Mouse (Mus musculus) intestine, postnatal 0 days (tissue): Measurements from ENCODE around the gene Plpp3. TPM values are rescaled to one million over a fixed set of nuclear protein-coding genes. Genes with fewer than 3 reads are reported as not detected.

Experiments used
- ATAC-seq: fragments of 200-750 bp; cut with Nextera tagmentation; 2 replicates; pipeline ENCODE4 v1.8.0; 2017; ENCODE audit warnings: mild to moderate bottlenecking, moderate TSS enrichment, moderate library complexity
- H3K27ac ChIP-seq: fragments of 300-500 bp; sonication (generic); 2 replicates; pipeline ENCODE4 v1.5.1; 2014; ENCODE audit warnings: mild to moderate bottlenecking, low read depth, low read length, moderate library complexity
- H3K27me3 ChIP-seq: fragments of 300-500 bp; sonication (generic); replicated peaks from 2 replicates; pipeline ENCODE4 v1.6.1; 2014; ENCODE audit warnings: low read length, mixed read lengths; ENCODE audit not compliant: control insufficient read depth, insufficient read depth
- H3K36me3 ChIP-seq: fragments of 300-500 bp; sonication (generic); 2 replicates; pipeline ENCODE4 v1.6.1; 2014; ENCODE audit warnings: mild to moderate bottlenecking, moderate library complexity; ENCODE audit not compliant: control insufficient read depth, insufficient read depth
- H3K4me1 ChIP-seq: fragments of 300-500 bp; sonication (generic); replicated peaks from 2 replicates; pipeline ENCODE4 v1.6.1; 2014; ENCODE audit warnings: antibody characterized with exemption, low read length, mixed read lengths; ENCODE audit not compliant: control insufficient read depth, insufficient read depth
- H3K4me2 ChIP-seq: fragments of 300-500 bp; sonication (generic); replicated peaks from 2 replicates; pipeline ENCODE4 v1.6.1; 2014; ENCODE audit warnings: low read depth, mild to moderate bottlenecking, moderate library complexity
- H3K4me3 ChIP-seq: fragments of 300-500 bp; sonication (generic); 2 replicates; pipeline ENCODE4 v1.5.1; 2014; ENCODE audit warnings: low read depth, low read length
- H3K9ac ChIP-seq: fragments of 300-500 bp; sonication (generic); 2 replicates; pipeline ENCODE4 v1.6.1; 2014; ENCODE audit warnings: mild to moderate bottlenecking, low read depth, low read length
- H3K9me3 ChIP-seq: fragments of 300-500 bp; sonication (generic); 2 replicates; pipeline ENCODE4 v1.6.1; 2016; ENCODE audit warnings: mixed run types; ENCODE audit not compliant: control insufficient read depth
- CTCF ChIP-seq: sonication (generic); IDR thresholded peaks from 2 replicates; pipeline ENCODE4 v1.5.1; 2016; ENCODE audit warnings: low read depth, mild to moderate bottlenecking, control low read depth, antibody characterized with exemption, moderate library complexity
- WGBS: fragments of 180-500 bp; shearing (Covaris S2); extraction: QIAGEN DNeasy Blood & Tissue Kit; methylation state at CpG from one replicate; pipeline ENCODE4 v1.1.7; 2014; 5-methylcytosine and 5-hydroxymethylcytosine counted together
- polyA plus RNA-seq: library from polyadenylated mRNA; unstranded; fragments of >200 nt; fragmentation: Nextera tagmentation; extraction: Ambion mirVana; gene quantifications from 2 replicates; pipeline ENCODE4 v1.2.1, GENCODE M21; 2015

Plpp3 gene
- polyA plus RNA-seq, 1 experiment from 2014 or later = 84.1 TPM

DNA sequence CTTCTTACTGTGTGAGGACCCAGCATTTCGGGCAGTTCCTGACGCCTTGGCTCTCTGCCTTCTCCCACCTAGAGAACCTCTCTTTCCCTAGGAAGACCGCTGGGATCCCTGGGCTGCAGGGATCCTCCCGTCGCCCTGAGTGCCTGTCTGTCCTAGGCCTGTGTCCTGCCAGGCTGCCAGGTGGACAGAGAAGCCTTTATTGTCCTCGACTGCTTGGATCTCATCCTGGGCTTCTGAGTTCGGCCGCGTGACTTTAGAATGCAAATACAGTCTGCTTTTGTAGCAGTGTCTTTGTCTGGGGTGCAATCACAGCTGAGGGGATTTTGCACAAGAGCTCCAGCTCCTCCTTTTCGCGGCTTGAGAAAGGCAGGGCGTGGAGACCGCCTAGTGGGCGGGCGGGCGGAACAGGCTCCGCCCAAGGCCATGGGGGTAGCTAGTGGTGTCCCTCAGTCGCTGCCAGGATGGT, 88.4 kb downstream of the Plpp3 start:
- Histone ChIP-seq H3K36me3 (no peaks in the 10 kb centered on the region), H3K27ac (no peak overlapping the region), H3K4me2 (peak overlapping the region; percentile 72), H3K9me3 (no peaks in the 10 kb centered on the region), H3K27me3 (no peaks in the 10 kb centered on the region), H3K9ac (peak overlapping the region; percentile 31; the same call in 1 of the 2 replicates), H3K4me3 (peak overlapping the region; percentile 26), H3K4me1 (0 out of 2 replicates have a peak, but pooled peaks cover 4% of the 10 kb centered on the region)
- WGBS = 2% methylated on average over 18 of the region's 18 CpGs
- TF ChIP-seq CTCF = peak; percentile 41
- ATAC-seq = peak; percentile 71

- no peaks in the 10 kb centered on the region for H3K36me3 ChIP-seq
- H3K9me3 ChIP-seq = no peaks in the 10 kb centered on the region
- no peak overlapping the region; the same call in 1 of the 2 replicates for H3K4me2 ChIP-seq
- ATAC-seq = no peak
- TF ChIP-seq CTCF = no peak
- no peak overlapping the region for H3K9ac ChIP-seq
- H3K4me1 ChIP-seq = 0 out of 2 replicates have a peak, but pooled peaks cover 4% of the 10 kb centered on the region
- WGBS = 70% methylated on average over 7 of the region's 7 CpGs
- no peak overlapping the region for H3K4me3 ChIP-seq
- no peaks in the 10 kb centered on the region for H3K27me3 ChIP-seq
- H3K27ac ChIP-seq = no peak overlapping the region
Measured at GRCm38 (mm10) chr4:105246331-105246730, 89.2 kb downstream of the Plpp3 start.

DNA sequence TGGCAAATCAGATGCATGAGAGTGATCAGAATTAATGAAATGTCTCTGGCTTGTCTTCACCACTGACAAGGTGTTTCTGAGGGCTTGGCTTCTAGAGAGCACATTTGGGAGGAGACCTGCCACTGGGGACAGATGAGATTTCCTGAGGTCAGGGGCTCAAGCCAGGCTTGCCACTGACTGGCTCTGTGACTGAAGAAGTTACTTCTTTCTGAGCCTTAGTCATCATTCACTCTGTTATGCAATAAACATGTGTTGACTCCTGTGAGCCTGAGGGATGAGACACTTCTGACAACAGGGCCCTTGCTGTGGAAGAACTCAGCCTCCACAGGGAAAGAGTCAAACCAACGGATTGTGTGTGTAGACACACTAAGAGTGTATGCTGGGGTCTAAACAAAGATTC, 91.0 kb downstream of the Plpp3 start:
- Histone ChIP-seq H3K4me2 (no peak overlapping the region), H3K27me3 (no peaks in the 10 kb centered on the region), H3K4me3 (no peak overlapping the region), H3K36me3 (no peaks in the 10 kb centered on the region), H3K27ac (no peak overlapping the region), H3K9ac (no peak overlapping the region), H3K4me1 (0 out of 2 replicates have a peak, but pooled peaks cover 4% of the 10 kb centered on the region), H3K9me3 (no peaks in the 10 kb centered on the region)
- no peak for TF ChIP-seq CTCF
- no peak for ATAC-seq
- 83% methylated on average over 1 of the region's 1 CpGs for WGBS

DNA sequence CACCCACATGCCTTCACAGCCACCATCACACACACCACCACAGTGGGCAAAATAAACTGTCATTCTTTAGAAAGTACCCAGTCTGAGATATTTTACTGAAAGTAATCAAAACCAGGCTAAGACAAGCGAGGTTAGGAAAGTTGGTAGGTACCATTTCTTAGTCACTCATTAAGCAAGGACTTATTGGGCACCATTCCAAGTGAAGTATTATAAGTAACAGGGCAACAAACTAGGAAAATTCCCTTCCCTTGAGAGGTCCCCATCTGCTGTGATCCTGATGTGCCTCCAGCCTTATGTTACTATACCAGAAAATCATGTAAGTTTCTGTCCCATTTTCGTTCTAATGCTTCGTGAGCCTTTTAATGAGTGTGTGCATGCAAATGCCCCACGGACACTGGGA, 92.1 kb downstream of the Plpp3 start:
- H3K9ac ChIP-seq = no peak overlapping the region
- no peaks in the 10 kb centered on the region for H3K27me3 ChIP-seq
- no peak for TF ChIP-seq CTCF
- H3K4me2 ChIP-seq = no peak overlapping the region
- no peak overlapping the region for H3K4me3 ChIP-seq
- peaks cover 10% of the 10 kb centered on the region for H3K4me1 ChIP-seq
- 84% methylated on average over 4 of the region's 4 CpGs for WGBS
- H3K27ac ChIP-seq = no peak overlapping the region
- no peaks in the 10 kb centered on the region for H3K9me3 ChIP-seq
- ATAC-seq = no peak
- H3K36me3 ChIP-seq = no peaks in the 10 kb centered on the region

GRCm38 (mm10) chr4:105250946-105251345, 93.8 kb downstream of the Plpp3 start:
- no peaks in the 10 kb centered on the region for H3K9me3 ChIP-seq
- TF ChIP-seq CTCF = no peak
- H3K27me3 ChIP-seq = no peaks in the 10 kb centered on the region
- ATAC-seq = no peak
- 49% methylated on average over 3 of the region's 3 CpGs for WGBS
- no peak overlapping the region for H3K27ac ChIP-seq
- no peaks in the 10 kb centered on the region for H3K36me3 ChIP-seq
- no peak overlapping the region for H3K9ac ChIP-seq
- no peak overlapping the region for H3K4me3 ChIP-seq
- peaks cover 6% of the 10 kb centered on the region for H3K4me1 ChIP-seq
- no peak overlapping the region for H3K4me2 ChIP-seq

DNA sequence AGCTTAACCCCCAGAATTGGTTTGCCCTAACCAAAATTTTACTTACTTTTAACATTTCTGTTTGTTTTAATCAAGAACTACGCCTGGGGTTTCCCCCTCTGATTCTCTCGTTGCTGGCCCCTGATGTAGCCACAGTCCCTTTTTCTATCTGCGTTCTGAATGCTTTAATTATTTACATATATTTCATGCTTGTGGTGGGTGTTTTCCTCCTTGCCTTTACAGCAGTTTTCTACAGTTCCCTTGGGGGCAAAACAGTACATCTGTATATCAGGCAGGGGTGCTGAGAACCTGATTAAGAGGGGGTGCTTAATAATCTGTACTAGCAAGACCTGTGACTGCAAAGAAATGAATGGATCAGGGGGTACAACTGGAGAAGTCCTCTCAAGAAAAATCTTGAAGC, 94.9 kb downstream of the Plpp3 start:
- H3K27me3 ChIP-seq = no peaks in the 10 kb centered on the region
- no peaks in the 10 kb centered on the region for H3K9me3 ChIP-seq
- H3K36me3 ChIP-seq = no peaks in the 10 kb centered on the region
- 75% methylated on average over 3 of the region's 3 CpGs for WGBS
- H3K4me1 ChIP-seq = peaks cover 6% of the 10 kb centered on the region
- no peak overlapping the region for H3K4me2 ChIP-seq
- H3K9ac ChIP-seq = no peak overlapping the region
- ATAC-seq = no peak
- no peak overlapping the region for H3K4me3 ChIP-seq
- no peak overlapping the region; the same call in 1 of the 2 replicates for H3K27ac ChIP-seq
- TF ChIP-seq CTCF = no peak
